Mouse (Mus musculus): Measurements from ENCODE around the gene Olfr1402. TPM values are rescaled to one million over a fixed set of nuclear protein-coding genes. Genes with fewer than 3 reads are reported as not detected.

The Olfr1402 gene
- not detected for total RNA-seq (2021)
- long read RNA-seq, experiment 1, result 0 reads
- long read RNA-seq, experiment 2, result 0 reads

DNA sequence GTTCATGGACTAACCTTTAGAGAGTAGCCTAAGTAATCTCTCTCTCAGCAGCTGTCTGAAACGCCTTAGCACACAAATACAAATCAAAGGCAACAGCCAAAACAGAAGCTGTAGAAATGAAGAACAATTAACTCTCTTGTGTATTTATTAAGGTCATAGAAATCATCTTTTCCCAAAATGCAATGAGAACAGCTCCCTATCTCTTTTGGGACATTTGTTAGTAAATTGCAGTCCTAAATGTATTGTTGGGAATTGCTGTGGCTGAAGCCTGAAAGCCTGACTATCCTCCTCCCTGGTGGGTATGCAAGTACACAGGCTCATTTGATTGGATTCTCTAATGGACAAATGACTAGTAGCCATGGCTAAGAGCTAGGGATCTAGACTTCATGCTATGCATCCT is at the start of gene Olfr1402:
Gene Olfr1402 (minus strand): TSS at position 101 of the 400 bp plus-strand sequence.
- no peak for DNase-seq (ENCODE audit: low spot score in 2 of 2)
- intact Hi-C loops (cut with DNase I), result no loop called here

DNA sequence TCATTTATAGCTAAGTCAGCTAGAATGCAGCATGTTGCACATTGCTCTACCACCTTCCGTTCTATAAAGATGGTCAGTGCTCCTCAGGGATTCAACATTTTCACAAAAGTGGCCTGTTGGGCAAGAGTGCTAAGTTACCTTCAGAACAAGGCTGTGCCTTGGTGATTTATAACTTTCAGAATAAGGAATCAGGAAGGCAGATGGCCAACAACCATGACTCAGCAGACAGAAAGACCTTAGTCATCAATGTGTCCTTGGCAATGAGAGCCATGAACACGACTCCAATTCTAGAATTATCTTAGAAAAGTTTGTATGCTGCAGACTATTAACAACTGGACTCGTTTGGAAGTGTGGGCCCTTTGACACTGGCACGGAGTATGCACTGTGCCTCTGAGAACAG is 33.5 kb upstream of the Olfr1402 start:
- peak in 1 of 2 experiments; percentile 3 for DNase-seq (ENCODE audit: low spot score in 2 of 2)
- intact Hi-C loops (cut with DNase I), result no loop called here

DNA sequence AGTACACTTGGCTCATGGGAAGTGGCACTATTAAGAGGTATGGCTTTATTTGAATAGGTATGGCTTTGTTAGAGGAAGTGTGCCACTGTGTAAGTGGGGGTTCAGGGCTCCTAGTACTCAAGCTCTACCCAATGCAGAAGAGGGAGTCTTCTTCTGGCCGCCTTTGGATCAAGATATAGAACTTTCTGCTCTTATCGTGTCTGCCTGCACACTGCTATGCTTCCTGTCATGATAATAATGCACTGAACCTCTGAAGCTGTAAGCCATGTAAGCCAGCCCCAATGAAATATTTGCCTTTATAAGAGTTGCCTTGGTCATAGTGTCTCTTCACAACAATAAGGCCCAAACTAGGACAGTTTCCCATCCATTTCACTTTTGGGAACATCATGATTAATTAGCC is 16.8 kb upstream of the Olfr1402 start:
- intact Hi-C loops (cut with DNase I), result no loop called here
- no peak for DNase-seq (ENCODE audit: low spot score in 2 of 2)

DNA sequence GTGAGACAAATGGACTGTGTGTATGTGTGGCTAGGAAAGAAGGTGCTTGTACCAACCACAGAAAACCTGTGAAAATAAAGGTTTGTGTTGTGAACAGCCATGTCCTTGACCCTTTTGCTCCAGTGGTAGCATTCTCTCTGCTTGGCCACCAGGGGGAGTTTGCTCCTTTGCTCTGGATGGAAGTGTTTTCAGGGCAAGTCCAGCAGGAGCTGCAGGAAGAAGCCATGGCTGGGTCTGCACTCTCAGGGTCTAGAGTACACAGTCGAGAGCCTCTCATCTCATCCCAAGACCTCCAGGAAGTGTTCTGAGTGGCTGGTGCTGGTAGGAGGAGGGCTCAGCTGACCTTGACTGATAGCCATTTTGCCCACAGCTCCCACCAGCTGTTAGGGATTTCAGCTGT is 27.5 kb downstream of the Olfr1402 start:
- no peak for DNase-seq (ENCODE audit: low spot score in 2 of 2)
- intact Hi-C loops (cut with DNase I), result loop anchor here (10.0 kb wide), 1 partner anchor 141 kb away; no protein-coding TSS in a partner anchor

DNA sequence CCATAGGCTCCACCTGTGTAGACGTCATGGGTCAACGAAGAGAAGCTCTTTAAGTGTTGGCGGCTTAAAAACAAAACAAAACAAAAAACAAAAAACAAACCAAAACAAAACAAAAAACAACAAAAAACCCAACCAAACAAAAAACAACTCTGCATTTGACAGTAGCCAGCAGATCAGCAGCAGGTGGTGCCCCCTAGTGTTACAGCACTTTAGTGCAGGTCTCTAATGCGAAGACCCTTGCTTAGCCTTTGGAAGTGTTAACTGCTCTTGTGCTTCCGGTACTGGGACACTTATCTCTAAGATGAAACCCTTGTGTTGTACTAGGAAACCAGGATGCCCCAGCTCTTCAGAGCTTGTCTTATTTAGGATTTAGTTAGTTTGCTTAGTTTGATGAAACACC is 28.7 kb downstream of the Olfr1402 start:
- intact Hi-C loops (cut with DNase I), result loop anchor here (10.0 kb wide), 1 partner anchor 142 kb away; no protein-coding TSS in a partner anchor
- DNase-seq (ENCODE audit: low spot score in 2 of 2), result peak in 1 of 2 experiments; percentile 5

DNA sequence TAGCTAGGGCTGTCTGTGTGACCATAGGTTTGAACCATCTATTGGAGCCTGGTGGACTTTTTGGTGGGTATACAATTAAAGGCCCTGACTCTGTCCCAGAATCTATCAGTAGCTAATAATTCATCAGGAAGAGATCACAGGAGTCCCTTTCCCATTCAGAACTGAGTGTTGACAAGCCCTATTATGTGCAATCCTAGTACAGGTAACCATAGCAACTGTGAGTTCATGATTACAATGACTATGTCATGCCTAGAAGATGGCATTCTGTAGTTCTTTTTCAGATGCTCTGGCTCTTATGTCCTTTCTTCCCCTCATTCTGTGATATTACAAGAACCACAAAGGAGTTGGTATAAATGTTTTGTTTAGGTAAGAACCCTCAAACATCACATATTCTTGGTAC is 51.4 kb downstream of the Olfr1402 start:
- DNase-seq (ENCODE audit: low spot score in 2 of 2), result no peak
- intact Hi-C loops (cut with DNase I), result no loop called here

DNA sequence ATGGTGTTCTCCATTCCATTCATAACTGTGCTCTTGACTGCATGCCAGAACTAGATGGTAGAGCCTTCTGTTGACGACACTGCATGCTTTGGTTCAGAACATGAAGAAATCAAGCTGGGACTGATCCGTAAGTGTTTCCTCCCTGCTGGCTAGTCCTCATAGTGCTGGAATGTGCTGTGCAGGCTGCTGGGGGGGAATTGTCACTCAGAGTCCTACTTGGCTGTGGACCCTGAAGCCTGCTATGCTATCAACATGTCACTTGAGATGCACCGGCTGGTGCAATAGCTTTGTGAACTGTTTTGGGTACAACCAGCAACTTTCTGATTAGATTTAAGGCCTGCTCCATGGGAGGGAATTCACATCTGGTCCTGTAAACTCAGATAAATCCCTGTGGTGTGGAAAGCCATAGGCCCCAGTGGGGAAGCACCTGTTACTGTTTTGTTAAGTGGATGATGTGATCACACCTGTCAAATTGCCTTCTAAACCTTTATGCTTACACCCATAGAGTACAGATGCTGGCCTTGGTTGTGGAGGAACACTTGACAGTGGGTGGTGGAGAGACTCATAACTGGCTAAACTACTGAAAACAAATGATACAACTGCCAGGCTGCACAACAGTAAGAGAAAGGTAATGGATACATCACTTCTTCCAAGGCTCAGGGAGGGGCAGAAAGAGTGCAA is 58.3 kb downstream of the Olfr1402 start:
- no peak for DNase-seq (ENCODE audit: low spot score in 2 of 2)
- intact Hi-C loops (cut with DNase I), result no loop called here

DNA sequence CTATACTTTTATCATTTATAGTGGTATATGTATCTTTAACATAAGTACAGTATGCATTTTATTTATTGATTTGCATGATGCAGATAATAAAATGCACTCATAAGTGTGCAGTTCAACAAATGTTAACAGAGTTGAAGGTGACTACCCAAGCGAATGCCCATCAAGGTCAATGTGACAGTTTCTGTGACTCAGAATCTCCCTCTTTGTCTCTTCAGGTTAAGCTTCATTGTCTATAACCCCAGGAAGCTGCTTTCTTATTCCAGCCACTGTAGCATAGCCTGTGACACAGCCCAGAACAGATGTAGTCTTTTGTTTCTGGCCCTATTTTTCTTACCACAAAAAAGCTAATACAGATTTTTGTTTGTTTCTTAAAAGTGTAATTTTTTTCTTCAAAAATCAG is 63.4 kb downstream of the Olfr1402 start:
- intact Hi-C loops (cut with DNase I), result no loop called here
- DNase-seq (ENCODE audit: low spot score in 2 of 2), result no peak

Other genes starting within 250 kb of the Olfr1402 start
- 10 to 100 TPM; 50.6 to 53.3 TPM for gene Bcl9, start 124.1 kb downstream of the Olfr1402 start, total RNA-seq (2021)
- 10 to 100 TPM; 10.1 to 11.2 TPM for gene Chd1l, start 188.2 kb upstream of the Olfr1402 start, total RNA-seq (2021)
- 1 to 10 TPM; 2.0 to 2.7 TPM for gene Fmo5, start 206.8 kb upstream of the Olfr1402 start, total RNA-seq (2021)
- 10 to 100 TPM; 29.8 to 31.8 TPM for gene Prkab2, start 236.2 kb upstream of the Olfr1402 start, total RNA-seq (2021)